Mouse (Mus musculus) kidney, embryonic 15.5 days (tissue): ENCODE data around the gene Apobr. TPM values are rescaled to one million over a fixed set of nuclear protein-coding genes. Genes with fewer than 3 reads are reported as not detected.

Source experiments
- ATAC-seq: fragments of 200-750 bp; cut with Nextera tagmentation; replicated peaks from 2 replicates; pipeline ENCODE4 v1.8.0; 2017; ENCODE audit warnings: moderate TSS enrichment; ENCODE audit not compliant: low FRiP score
- H3K27ac ChIP-seq: fragments of 300-500 bp; sonication (generic); 2 replicates; pipeline ENCODE4 v1.5.1; 2015; ENCODE audit warnings: mild to moderate bottlenecking, inconsistent platforms
- H3K27me3 ChIP-seq: fragments of 300-500 bp; sonication (generic); 2 replicates; pipeline ENCODE4 v1.6.1; 2015; ENCODE audit warnings: inconsistent platforms
- H3K36me3 ChIP-seq: fragments of 300-500 bp; sonication (generic); 2 replicates; pipeline ENCODE4 v1.6.1; 2015; ENCODE audit warnings: inconsistent platforms
- H3K4me1 ChIP-seq: fragments of 300-500 bp; sonication (generic); 2 replicates; pipeline ENCODE4 v1.6.1; 2015; ENCODE audit warnings: inconsistent platforms
- H3K4me2 ChIP-seq: fragments of 300-500 bp; sonication (generic); 2 replicates; pipeline ENCODE4 v1.6.1; 2015; ENCODE audit warnings: moderate library complexity, mild to moderate bottlenecking, inconsistent platforms
- H3K4me3 ChIP-seq: fragments of 300-500 bp; sonication (generic); replicated peaks from 2 replicates; pipeline ENCODE4 v1.5.1; 2015; ENCODE audit warnings: mild to moderate bottlenecking, inconsistent platforms
- H3K9ac ChIP-seq: fragments of 300-500 bp; sonication (generic); 2 replicates; pipeline ENCODE4 v1.6.1; 2015; ENCODE audit warnings: mild to moderate bottlenecking, inconsistent platforms
- H3K9me3 ChIP-seq: fragments of 300-500 bp; sonication (generic); replicated peaks from 2 replicates; pipeline ENCODE4 v1.6.1; 2016; ENCODE audit warnings: inconsistent platforms
- WGBS: fragments of 180-500 bp; shearing (Covaris S2); methylation state at CpG from one replicate; pipeline ENCODE4 v1.1.7; 2015; ENCODE audit warnings: mixed read lengths; 5-methylcytosine and 5-hydroxymethylcytosine counted together
- polyA plus RNA-seq: library from polyadenylated mRNA; unstranded; fragments of >200 nt; fragmentation: Nextera tagmentation; extraction: Ambion mirVana; gene quantifications from 2 replicates; pipeline ENCODE4 v1.2.1, GENCODE M21; 2015

Gene Apobr
- 0.72 and 0.82 TPM in 2 replicates for polyA plus RNA-seq

DNA sequence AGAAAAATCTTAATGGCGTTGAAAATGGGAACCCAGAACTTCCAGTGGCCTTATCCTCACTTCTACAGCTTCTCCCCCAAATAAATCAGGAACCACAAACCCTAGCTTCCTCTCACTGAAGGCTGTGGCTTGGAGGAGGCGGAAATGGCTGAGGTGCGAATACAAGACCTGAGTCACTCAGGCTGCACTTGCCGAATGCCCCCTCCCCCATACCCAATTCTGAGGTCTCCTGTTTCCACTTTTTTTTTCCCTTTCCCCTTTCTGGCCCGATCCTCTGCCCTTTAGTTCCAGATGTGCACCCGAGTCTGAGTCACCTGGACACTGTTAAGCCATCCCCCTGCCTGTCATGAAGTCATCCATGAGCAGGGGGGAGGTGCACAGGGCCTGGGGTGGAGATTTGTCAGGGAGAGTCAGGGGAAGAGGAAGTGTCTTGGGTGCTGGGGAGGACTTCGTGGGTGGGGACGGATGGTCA lies at the start of gene Apobr:
Gene Apobr, plus strand, starts transcription at position 437 of the 472 bp plus-strand sequence.
- Histone ChIP-seq H3K4me2 (peak within 1 kb of the TSS; percentile 89), H3K36me3 (no peaks in the 10 kb centered on the region), H3K27ac (no peak within 1 kb of the TSS; the same call in 1 of the 2 replicates), H3K9me3 (no peaks in the 10 kb centered on the region), H3K9ac (no peak within 1 kb of the TSS), H3K4me3 (peak within 1 kb of the TSS; percentile 58; the same call in 1 of the 2 replicates), H3K27me3 (peaks cover 10% of the 10 kb centered on the region), H3K4me1 (peaks cover 23% of the 10 kb centered on the region)
- ATAC-seq = no peak
- WGBS = 73% methylated on average over 8 of the region's 8 CpGs

- peaks cover 8% of the 10 kb centered on the region for H3K4me1 ChIP-seq
- 2% methylated on average over 28 of the region's 28 CpGs for WGBS
- peak overlapping the region; percentile 56 for H3K9ac ChIP-seq
- no peaks in the 10 kb centered on the region for H3K36me3 ChIP-seq
- H3K27ac ChIP-seq = no peak overlapping the region
- peak overlapping the region; percentile 49 for H3K4me3 ChIP-seq
- H3K4me2 ChIP-seq = peak overlapping the region; percentile 87
- H3K27me3 ChIP-seq = peaks cover 24% of the 10 kb centered on the region
- H3K9me3 ChIP-seq = no peaks in the 10 kb centered on the region
- no peak for ATAC-seq
Observed at GRCm38 (mm10) chr7:126535766-126536165, 49.0 kb upstream of the Apobr start.

DNA sequence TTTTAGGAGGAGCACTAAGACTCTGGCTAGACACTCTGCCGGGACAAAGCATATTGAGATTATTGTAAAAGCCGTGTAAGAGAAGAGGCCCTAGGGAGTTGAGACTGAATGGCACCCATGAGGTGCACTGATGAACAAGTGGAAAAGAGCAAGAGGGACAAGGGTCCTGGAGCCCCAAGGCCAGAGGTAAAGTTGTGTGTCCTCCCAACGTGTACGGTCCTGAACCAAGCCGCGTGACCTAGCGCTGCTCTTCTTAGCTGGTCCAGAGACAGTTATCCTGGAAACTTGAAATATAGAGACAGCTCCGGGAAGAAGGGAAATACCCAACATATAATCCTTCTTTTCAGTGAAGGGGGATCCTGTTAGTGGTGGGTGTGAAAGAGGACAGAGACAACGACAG lies 48.3 kb upstream of the Apobr start:
- peak overlapping the region; percentile 87 for H3K4me2 ChIP-seq
- H3K36me3 ChIP-seq = no peaks in the 10 kb centered on the region
- H3K9ac ChIP-seq = no peak overlapping the region
- ATAC-seq = no peak
- peaks cover 24% of the 10 kb centered on the region for H3K27me3 ChIP-seq
- no peaks in the 10 kb centered on the region for H3K9me3 ChIP-seq
- 61% methylated on average over 9 of the region's 9 CpGs for WGBS
- H3K27ac ChIP-seq = no peak overlapping the region
- H3K4me3 ChIP-seq = peak overlapping the region; percentile 49
- peaks cover 8% of the 10 kb centered on the region for H3K4me1 ChIP-seq

DNA sequence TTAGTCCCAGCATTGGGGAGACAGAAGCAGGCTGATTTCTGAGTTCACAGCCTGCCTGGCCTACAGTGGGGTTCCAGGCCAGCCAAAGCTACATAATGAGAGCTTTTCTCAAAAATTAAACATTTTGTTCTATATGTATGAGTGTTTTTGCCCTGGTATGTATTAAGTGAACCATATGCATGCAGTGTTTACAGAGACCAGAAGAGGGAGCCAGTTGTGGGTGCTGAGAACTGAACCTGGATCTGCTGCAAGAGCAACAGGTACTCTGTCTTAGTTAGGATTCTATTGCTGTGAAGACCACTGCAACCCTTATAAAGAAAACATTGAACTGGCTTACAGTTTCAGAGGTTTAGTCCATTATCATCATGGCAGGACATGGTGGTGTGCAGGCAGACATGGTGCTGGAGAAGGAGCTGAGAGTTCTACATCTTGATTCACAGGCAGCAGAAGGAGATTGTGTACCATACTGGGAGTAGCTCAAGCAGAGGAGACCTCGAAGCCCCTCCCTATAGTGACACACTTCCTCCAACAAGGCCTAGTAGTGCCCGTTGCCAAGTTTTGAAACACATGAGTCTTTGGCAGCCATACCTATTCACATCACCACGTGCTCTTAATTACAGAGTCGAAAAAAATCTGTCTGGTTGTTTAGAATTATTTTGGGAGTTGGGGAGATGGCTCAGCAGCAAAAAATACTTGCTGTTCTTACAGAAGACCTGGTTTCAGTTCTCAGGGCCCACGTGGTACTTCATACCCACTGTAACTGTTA lies 46.7 kb upstream of the Apobr start:
- Histone ChIP-seq H3K4me1 (peaks cover 8% of the 10 kb centered on the region), H3K9me3 (no peaks in the 10 kb centered on the region), H3K4me2 (no peak overlapping the region), H3K27me3 (peaks cover 24% of the 10 kb centered on the region), H3K4me3 (no peak overlapping the region), H3K9ac (no peak overlapping the region), H3K36me3 (no peaks in the 10 kb centered on the region), H3K27ac (no peak overlapping the region)
- WGBS = 79% methylated on average over 5 of the region's 5 CpGs
- ATAC-seq = no peak

GRCm38 (mm10) chr7:126541661-126542060 lies 43.1 kb upstream of the Apobr start:
- ATAC-seq = no peak
- H3K36me3 ChIP-seq = peaks cover 32% of the 10 kb centered on the region
- no peak overlapping the region for H3K4me2 ChIP-seq
- no peaks in the 10 kb centered on the region for H3K9me3 ChIP-seq
- WGBS = 77% methylated on average over 1 of the region's 1 CpGs
- no peak overlapping the region for H3K4me3 ChIP-seq
- no peak overlapping the region for H3K9ac ChIP-seq
- no peaks in the 10 kb centered on the region for H3K4me1 ChIP-seq
- peaks cover 6% of the 10 kb centered on the region for H3K27me3 ChIP-seq
- no peak overlapping the region for H3K27ac ChIP-seq

DNA sequence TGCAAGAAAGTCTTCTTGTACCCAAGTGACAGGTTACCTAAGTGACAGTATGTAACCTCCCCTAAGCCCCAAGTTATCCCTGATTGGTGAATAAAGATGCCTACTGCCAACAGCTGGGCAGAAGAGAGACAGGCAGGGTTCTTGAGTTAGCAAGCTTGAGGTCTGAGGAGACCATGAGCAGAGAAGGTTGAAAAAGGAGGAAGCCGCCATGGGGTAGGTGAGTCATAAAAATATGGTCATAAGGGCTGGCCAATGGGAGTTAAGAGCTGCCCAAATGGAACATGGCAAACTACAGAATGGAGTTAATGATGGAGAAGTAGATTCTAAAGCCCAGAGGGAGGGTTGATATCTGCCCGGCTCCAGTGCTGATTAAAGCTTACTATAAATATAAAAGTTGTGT lies 39.1 kb upstream of the Apobr start:
- no peak for ATAC-seq
- 94% methylated on average over 2 of the region's 2 CpGs for WGBS
- no peaks in the 10 kb centered on the region for H3K9me3 ChIP-seq

DNA sequence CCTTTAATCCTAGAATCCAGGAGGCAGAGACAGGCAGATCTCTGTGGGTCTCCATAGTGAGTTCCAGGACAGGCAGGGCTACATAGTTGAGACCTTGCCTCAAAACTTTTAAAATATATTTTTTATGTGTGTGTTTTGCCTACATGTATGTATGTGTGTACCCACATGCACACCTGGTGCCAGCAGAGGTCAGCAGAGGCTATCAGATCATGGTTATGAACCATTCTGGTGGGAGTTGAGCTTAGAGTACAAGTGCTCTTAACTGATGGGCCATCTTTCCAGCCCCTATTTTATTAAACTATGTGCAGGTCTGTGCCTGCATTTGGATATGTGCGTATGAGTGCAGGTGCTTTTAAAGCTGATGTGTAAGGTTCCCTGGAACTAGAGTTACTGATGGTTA lies 29.9 kb upstream of the Apobr start:
- Histone ChIP-seq H3K27me3 (no peaks in the 10 kb centered on the region), H3K9me3 (no peaks in the 10 kb centered on the region), H3K9ac (no peak overlapping the region), H3K4me1 (no peaks in the 10 kb centered on the region), H3K27ac (no peak overlapping the region), H3K4me2 (no peak overlapping the region), H3K4me3 (no peak overlapping the region), H3K36me3 (peaks cover 98% of the 10 kb centered on the region)
- no peak for ATAC-seq
- 98% methylated on average over 1 of the region's 1 CpGs for WGBS

More for the DNA sequence above, 39.1 kb upstream of the Apobr start:
- Histone ChIP-seq H3K4me1 (no peaks in the 10 kb centered on the region), H3K4me3 (no peak overlapping the region), H3K27ac (no peak overlapping the region), H3K4me2 (no peak overlapping the region), H3K9ac (no peak overlapping the region), H3K36me3 (peaks cover 72% of the 10 kb centered on the region), H3K27me3 (no peaks in the 10 kb centered on the region)

DNA sequence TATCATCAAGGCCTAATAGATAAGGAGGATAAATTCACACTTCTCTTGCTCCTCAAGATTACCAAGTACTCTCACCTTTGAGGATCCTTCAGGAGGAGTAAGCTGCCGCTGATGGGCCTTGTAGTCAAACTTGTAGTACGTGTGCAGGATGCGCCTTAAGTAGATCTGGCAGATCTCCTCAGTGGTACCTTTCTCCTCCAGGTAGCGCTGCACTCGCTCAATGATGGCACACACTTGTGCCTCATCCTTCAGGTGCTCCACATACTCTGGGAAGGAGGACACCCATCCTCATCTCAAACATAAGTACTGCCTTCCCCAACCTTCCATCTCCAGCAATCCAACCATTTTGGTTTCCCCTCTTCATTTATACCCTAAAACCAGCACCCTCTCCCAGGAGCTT lies 28.1 kb upstream of the Apobr start:
- Histone ChIP-seq H3K36me3 (peaks cover 98% of the 10 kb centered on the region), H3K27ac (no peak overlapping the region), H3K4me2 (no peak overlapping the region), H3K9ac (no peak overlapping the region), H3K4me3 (no peak overlapping the region), H3K9me3 (no peaks in the 10 kb centered on the region), H3K4me1 (no peaks in the 10 kb centered on the region), H3K27me3 (no peaks in the 10 kb centered on the region)
- no peak for ATAC-seq
- WGBS = 97% methylated on average over 5 of the region's 5 CpGs

GRCm38 (mm10) chr7:126565693-126566092 lies 19.0 kb upstream of the Apobr start:
- WGBS = 0% methylated on average over 28 of the region's 28 CpGs
- ATAC-seq = no peak; the same call in 1 of the 2 replicates
- H3K9me3 ChIP-seq = no peaks in the 10 kb centered on the region
- peak overlapping the region; percentile 84 for H3K27ac ChIP-seq
- H3K9ac ChIP-seq = peak overlapping the region; percentile 68
- peaks cover 11% of the 10 kb centered on the region; the same call in 1 of the 2 replicates for H3K4me1 ChIP-seq
- peak overlapping the region; percentile 61 for H3K4me2 ChIP-seq
- H3K4me3 ChIP-seq = peak overlapping the region; percentile 74
- H3K36me3 ChIP-seq = peaks cover 42% of the 10 kb centered on the region
- H3K27me3 ChIP-seq = no peaks in the 10 kb centered on the region

GRCm38 (mm10) chr7:126566094-126566765 lies 18.5 kb upstream of the Apobr start, which contains the start of gene Eif3c:
Gene Eif3c (minus strand): TSS chr7:126566411.
- Histone ChIP-seq H3K27ac (peak within 1 kb of the TSS; percentile 84), H3K4me1 (peaks cover 11% of the 10 kb centered on the region; the same call in 1 of the 2 replicates), H3K9ac (peak within 1 kb of the TSS; percentile 68), H3K4me2 (peak within 1 kb of the TSS; percentile 61), H3K27me3 (no peaks in the 10 kb centered on the region), H3K9me3 (no peaks in the 10 kb centered on the region), H3K36me3 (peaks cover 36% of the 10 kb centered on the region), H3K4me3 (peak within 1 kb of the TSS; percentile 74)
- ATAC-seq = peak; percentile 97
- under 1% methylated on average over 46 of the region's 46 CpGs for WGBS

GRCm38 (mm10) chr7:126576946-126577345 lies 7.8 kb upstream of the Apobr start:
- Histone ChIP-seq H3K27ac (no peak overlapping the region), H3K27me3 (no peaks in the 10 kb centered on the region), H3K4me1 (peaks cover 2% of the 10 kb centered on the region; the same call in 1 of the 2 replicates), H3K9ac (no peak overlapping the region), H3K9me3 (no peaks in the 10 kb centered on the region), H3K36me3 (peaks cover 38% of the 10 kb centered on the region), H3K4me3 (no peak overlapping the region), H3K4me2 (no peak overlapping the region)
- WGBS = 61% methylated on average over 8 of the region's 8 CpGs
- no peak for ATAC-seq

- H3K27me3 ChIP-seq = no peaks in the 10 kb centered on the region
- no peak overlapping the region for H3K9ac ChIP-seq
- no peak for ATAC-seq
- no peaks in the 10 kb centered on the region for H3K9me3 ChIP-seq
- peaks cover 26% of the 10 kb centered on the region for H3K36me3 ChIP-seq
- no peak overlapping the region for H3K27ac ChIP-seq
- no peak overlapping the region for H3K4me2 ChIP-seq
- H3K4me3 ChIP-seq = no peak overlapping the region
- 64% methylated on average over 8 of the region's 8 CpGs for WGBS
- peaks cover 8% of the 10 kb centered on the region; the same call in 1 of the 2 replicates for H3K4me1 ChIP-seq
Observed at GRCm38 (mm10) chr7:126579172-126579571, 5.6 kb upstream of the Apobr start.
